ENCODE assay signal across 8 mouse cellular contexts in the genomic region with DNA sequence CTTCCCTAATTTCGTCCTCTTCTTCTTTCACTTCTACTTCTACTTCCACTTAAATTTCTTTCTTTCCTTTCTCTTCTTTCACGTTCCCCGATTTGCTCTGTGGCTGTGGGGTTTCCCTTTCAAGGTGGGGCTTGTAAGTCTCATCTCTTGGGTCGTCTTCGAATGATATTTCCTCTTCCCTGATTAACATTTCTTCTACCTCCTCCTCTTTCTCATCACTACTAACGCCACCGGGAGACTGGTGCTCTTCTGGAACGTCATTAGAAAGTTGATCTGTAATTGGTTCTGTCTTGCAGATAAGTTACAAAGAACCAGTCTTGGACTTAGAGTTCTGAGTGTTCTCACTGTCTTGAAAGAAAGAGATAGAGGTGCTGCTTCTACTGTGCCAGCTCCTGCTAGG. TPM values are rescaled to one million over a fixed set of nuclear protein-coding genes. Genes with fewer than 3 reads are reported as not detected.
DNase-seq lines count a peak whose midpoint lies in the region; ATAC-seq and TF ChIP-seq lines count a peak whose summit lies in the region.

No protein-coding gene starts in this region.

- no peak for DNase-seq in kidney, adult 18-20 months
- no peak for DNase-seq in intestine, embryonic 14.5 days (ENCODE audit: low spot score)
- DNase-seq in midbrain, postnatal 0 days (ENCODE audit: low spot score) = no peak
- DNase-seq in gastrocnemius, postnatal 14 days = no peak
- no peak for DNase-seq in urinary bladder, postnatal 10 days (ENCODE audit: low spot score)

- H3K9ac ChIP-seq in kidney, embryonic 14.5 days (ENCODE audit: low read depth, low read length) = peak overlapping the region; percentile 45; the same call in 1 of the 2 replicates
- no peak overlapping the region; the same call in 1 of the 2 replicates for H3K9ac ChIP-seq in intestine, embryonic 14.5 days (ENCODE audit: low read length)
- 0 out of 2 replicates have a peak overlapping the region, but pooled peaks have one; percentile 39 for H3K9ac ChIP-seq in midbrain, postnatal 0 days (replicated peaks; ENCODE audit: low read length, poor library complexity, severe bottlenecking)

- no peak for TF ChIP-seq POLR2A in cortical plate, adult 2 months (IDR thresholded peaks at IDR 0.05; ENCODE audit: extremely low read depth, insufficient read depth, low read length)

- intact Hi-C loops in gastrocnemius, postnatal 14 days (cut with DNase I; ENCODE audit: low total_unique reads) = no loop called here

- H3K4me2 ChIP-seq in kidney, embryonic 14.5 days (replicated peaks; ENCODE audit: low read depth, low read length) = peak overlapping the region; percentile 87
- H3K4me2 ChIP-seq in intestine, embryonic 14.5 days (ENCODE audit: low read length) = peak overlapping the region; percentile 66
- peak overlapping the region; percentile 98 for H3K4me2 ChIP-seq in midbrain, postnatal 0 days (ENCODE audit: low read depth, low read length, poor library complexity, severe bottlenecking)

- WGBS in kidney, embryonic 14.5 days = 21% methylated on average over 8 of the region's 8 CpGs
- 22% methylated on average over 8 of the region's 8 CpGs for WGBS in intestine, embryonic 14.5 days
- 18% methylated on average over 8 of the region's 8 CpGs for WGBS in midbrain, postnatal 0 days

- peaks cover 10% of the 10 kb centered on the region for H3K27me3 ChIP-seq in kidney, embryonic 14.5 days (ENCODE audit: control insufficient read depth, insufficient read depth, low read length)
- peaks cover 18% of the 10 kb centered on the region for H3K27me3 ChIP-seq in intestine, embryonic 14.5 days (replicated peaks; ENCODE audit: control insufficient read depth, insufficient read depth, low read length)
- no peaks in the 10 kb centered on the region for H3K27me3 ChIP-seq in midbrain, postnatal 0 days (ENCODE audit: insufficient read depth, low read length)

- no peaks in the 10 kb centered on the region for H3K36me3 ChIP-seq in kidney, embryonic 14.5 days (ENCODE audit: control insufficient read depth, insufficient read depth, low read length)
- no peaks in the 10 kb centered on the region for H3K36me3 ChIP-seq in intestine, embryonic 14.5 days (ENCODE audit: control insufficient read depth, insufficient read depth, low read length)
- H3K36me3 ChIP-seq in midbrain, postnatal 0 days (ENCODE audit: insufficient read depth, low read length) = no peaks in the 10 kb centered on the region

- peak overlapping the region; percentile 49 for H3K4me3 ChIP-seq in kidney, embryonic 14.5 days (ENCODE audit: low read length)
- peak overlapping the region; percentile 7; the same call in 1 of the 2 replicates for H3K4me3 ChIP-seq in cortical plate, adult 2 months (ENCODE audit: insufficient read depth, low read length)
- H3K4me3 ChIP-seq in intestine, embryonic 14.5 days (ENCODE audit: low read depth, low read length) = peak overlapping the region; percentile 36
- H3K4me3 ChIP-seq in midbrain, postnatal 0 days (ENCODE audit: low read depth, low read length) = peak overlapping the region; percentile 47

- H3K4me1 ChIP-seq in kidney, embryonic 14.5 days (ENCODE audit: control insufficient read depth, insufficient read depth, low read length) = no peaks in the 10 kb centered on the region
- H3K4me1 ChIP-seq in cortical plate, adult 2 months (ENCODE audit: control insufficient read depth, insufficient read depth, low read length) = peaks cover 2% of the 10 kb centered on the region; the same call in 1 of the 2 replicates
- H3K4me1 ChIP-seq in intestine, embryonic 14.5 days (replicated peaks; ENCODE audit: control insufficient read depth, insufficient read depth, low read length) = no peaks in the 10 kb centered on the region
- H3K4me1 ChIP-seq in midbrain, postnatal 0 days (ENCODE audit: insufficient read depth, low read length) = no peaks in the 10 kb centered on the region

- H3K9me3 ChIP-seq in kidney, embryonic 14.5 days (ENCODE audit: control insufficient read depth, low read length) = no peaks in the 10 kb centered on the region
- H3K9me3 ChIP-seq in intestine, embryonic 14.5 days (ENCODE audit: control insufficient read depth, low read length) = no peaks in the 10 kb centered on the region
- no peaks in the 10 kb centered on the region for H3K9me3 ChIP-seq in midbrain, postnatal 0 days (ENCODE audit: low read length)

- no peak overlapping the region for H3K27ac ChIP-seq in kidney, embryonic 14.5 days (ENCODE audit: low read depth, low read length)
- H3K27ac ChIP-seq in cortical plate, adult 2 months (ENCODE audit: insufficient read depth, low read length) = no peak overlapping the region
- no peak overlapping the region for H3K27ac ChIP-seq in intestine, embryonic 14.5 days (ENCODE audit: low read depth)
- H3K27ac ChIP-seq in midbrain, postnatal 0 days (ENCODE audit: low read depth, low read length) = no peak overlapping the region

- no peak for TF ChIP-seq CTCF in cortical plate, adult 2 months (IDR thresholded peaks at IDR 0.05; ENCODE audit: extremely low read depth, insufficient read depth, low read length)
- no peak for TF ChIP-seq CTCF in midbrain, postnatal 0 days (IDR thresholded peaks at IDR 0.05)

- ATAC-seq in kidney, embryonic 14.5 days (ENCODE audit: low FRiP score, low TSS enrichment) = no peak
- no peak for ATAC-seq in intestine, embryonic 14.5 days (replicated peaks; ENCODE audit: low FRiP score, low TSS enrichment, low read depth)
- ATAC-seq in midbrain, postnatal 0 days (ENCODE audit: low FRiP score) = no peak
- no peak for ATAC-seq in frontal cortex, adult (ENCODE audit: low TSS enrichment)

RNA-seq across cellular contexts. Expression of a gene that starts 8.8 kb away (rescaled TPM):
- polyA plus RNA-seq in kidney, embryonic 14.5 days (2014; fragmentation: Nextera tagmentation; extraction: Ambion mirVana) = 54.2 and 54.5 TPM in 2 replicates
- 14.1 and 15.6 TPM in 2 replicates for polyA plus RNA-seq in cortical plate, adult 2 months (2012; rRNA removed)
- polyA plus RNA-seq in intestine, embryonic 14.5 days (2014; fragmentation: Nextera tagmentation; extraction: Ambion mirVana) = 42.9 and 48.6 TPM in 2 replicates
- 48.9 and 53.6 TPM in 2 replicates for total RNA-seq in midbrain, postnatal 0 days (2014; rRNA removed)
- polyA plus RNA-seq in midbrain, postnatal 0 days (2015; fragmentation: Nextera tagmentation; extraction: Ambion mirVana) = 48.1 and 49.9 TPM in 2 replicates
- 10 to 100 TPM; 12.6 to 15.6 TPM for total RNA-seq in gastrocnemius, postnatal 14 days (2021)

RNA-seq across cellular contexts. Expression of a gene that starts 28.2 kb away (rescaled TPM):
- 1.6 TPM in 2 replicates for polyA plus RNA-seq in kidney, embryonic 14.5 days (2014; fragmentation: Nextera tagmentation; extraction: Ambion mirVana)
- 2.4 and 2.8 TPM in 2 replicates for polyA plus RNA-seq in cortical plate, adult 2 months (2012; rRNA removed)
- polyA plus RNA-seq in intestine, embryonic 14.5 days (2014; fragmentation: Nextera tagmentation; extraction: Ambion mirVana) = 0.38 and 1.1 TPM in 2 replicates
- total RNA-seq in midbrain, postnatal 0 days (2014; rRNA removed) = 0.22 and 0.94 TPM in 2 replicates
- polyA plus RNA-seq in midbrain, postnatal 0 days (2015; fragmentation: Nextera tagmentation; extraction: Ambion mirVana) = 0.97 and 1.1 TPM in 2 replicates
- 1 to 10 TPM; 2.5 to 3.2 TPM for total RNA-seq in gastrocnemius, postnatal 14 days (2021)

RNA-seq across cellular contexts. Expression of a gene that starts 36.3 kb away (rescaled TPM):
- polyA plus RNA-seq in kidney, embryonic 14.5 days (2014; fragmentation: Nextera tagmentation; extraction: Ambion mirVana) = 64.8 and 67.8 TPM in 2 replicates
- polyA plus RNA-seq in cortical plate, adult 2 months (2012; rRNA removed) = 40.8 and 41.2 TPM in 2 replicates
- polyA plus RNA-seq in intestine, embryonic 14.5 days (2014; fragmentation: Nextera tagmentation; extraction: Ambion mirVana) = 52.4 and 56.8 TPM in 2 replicates
- 43.5 and 50.4 TPM in 2 replicates for total RNA-seq in midbrain, postnatal 0 days (2014; rRNA removed)
- 43.2 and 47.9 TPM in 2 replicates for polyA plus RNA-seq in midbrain, postnatal 0 days (2015; fragmentation: Nextera tagmentation; extraction: Ambion mirVana)
- 1 to 10 TPM; 6.6 to 8.4 TPM for total RNA-seq in gastrocnemius, postnatal 14 days (2021)

RNA-seq across cellular contexts. Expression of a gene that starts 36.4 kb away (rescaled TPM):
- polyA plus RNA-seq in kidney, embryonic 14.5 days (2014; fragmentation: Nextera tagmentation; extraction: Ambion mirVana) = 298 and 368 TPM in 2 replicates
- 150 and 158 TPM in 2 replicates for polyA plus RNA-seq in cortical plate, adult 2 months (2012; rRNA removed)
- polyA plus RNA-seq in intestine, embryonic 14.5 days (2014; fragmentation: Nextera tagmentation; extraction: Ambion mirVana) = 265 and 270 TPM in 2 replicates
- total RNA-seq in midbrain, postnatal 0 days (2014; rRNA removed) = 93.1 and 130 TPM in 2 replicates
- polyA plus RNA-seq in midbrain, postnatal 0 days (2015; fragmentation: Nextera tagmentation; extraction: Ambion mirVana) = 253 and 257 TPM in 2 replicates
- 100 to 1,000 TPM; 115 to 119 TPM for total RNA-seq in gastrocnemius, postnatal 14 days (2021)
